Mouse (Mus musculus): ENCODE results near the gene Olfr288. TPM values are rescaled to one million over a fixed set of nuclear protein-coding genes. Genes with fewer than 3 reads are reported as not detected.

Gene Olfr288
- not detected in 2 replicates for total RNA-seq (2015)
- not detected in 2 replicates for total RNA-seq (2017)

DNA sequence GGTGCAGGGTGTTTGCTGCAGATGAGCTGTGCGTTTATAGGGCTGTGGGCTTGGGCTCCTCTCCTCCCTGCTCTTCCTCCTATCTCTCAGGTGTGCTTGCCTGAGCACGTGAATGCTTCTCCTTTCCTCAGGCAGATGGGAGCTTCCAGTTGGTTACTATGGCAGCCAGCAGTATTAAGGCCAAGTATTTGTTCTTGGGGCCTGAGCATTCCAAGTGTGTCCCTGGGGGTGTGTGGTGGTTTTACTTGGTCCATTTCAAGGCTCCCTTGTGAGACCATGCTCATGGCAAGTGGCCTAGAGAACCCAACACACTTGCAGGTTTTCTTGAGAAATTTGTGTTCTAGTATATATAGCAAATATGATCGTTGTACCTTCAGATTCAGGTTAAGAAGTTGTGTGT, at the start of gene Olfr288:
Gene Olfr288 (minus strand): TSS at position 101 of the 400 bp plus-strand sequence.
- no peak for ATAC-seq (ENCODE audit: poor library complexity, severe bottlenecking)

DNA sequence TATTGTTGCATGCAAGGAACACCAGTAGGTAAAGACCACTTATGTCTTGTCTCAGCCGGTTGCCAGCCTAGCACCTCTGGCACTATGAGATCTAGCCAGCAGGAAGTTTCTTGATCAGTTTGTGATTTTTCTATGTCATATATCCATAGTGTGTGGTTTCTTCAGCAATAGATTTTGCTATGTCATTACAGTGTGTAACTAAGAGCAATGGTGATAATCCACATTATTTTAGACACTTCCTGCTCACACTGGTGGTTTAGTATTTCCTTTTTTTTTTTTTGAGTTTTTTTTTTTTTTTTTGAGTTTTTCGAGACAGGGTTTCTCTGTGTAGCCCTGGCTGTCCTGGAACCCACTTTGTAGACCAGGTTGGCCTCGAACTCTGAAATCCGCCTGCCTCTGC, 40.1 kb upstream of the Olfr288 start:
- no peak for ATAC-seq (ENCODE audit: poor library complexity, severe bottlenecking)

- ATAC-seq (ENCODE audit: poor library complexity, severe bottlenecking): no peak
Observed at GRCm38 (mm10) chr15:98234350-98234749, 39.0 kb upstream of the Olfr288 start, which contains the start of gene Olfr286. Olfr286 (minus strand) TSS chr15:98234450.

GRCm38 (mm10) chr15:98226096-98226495, 30.8 kb upstream of the Olfr288 start:
- no peak for ATAC-seq (ENCODE audit: poor library complexity, severe bottlenecking)

DNA sequence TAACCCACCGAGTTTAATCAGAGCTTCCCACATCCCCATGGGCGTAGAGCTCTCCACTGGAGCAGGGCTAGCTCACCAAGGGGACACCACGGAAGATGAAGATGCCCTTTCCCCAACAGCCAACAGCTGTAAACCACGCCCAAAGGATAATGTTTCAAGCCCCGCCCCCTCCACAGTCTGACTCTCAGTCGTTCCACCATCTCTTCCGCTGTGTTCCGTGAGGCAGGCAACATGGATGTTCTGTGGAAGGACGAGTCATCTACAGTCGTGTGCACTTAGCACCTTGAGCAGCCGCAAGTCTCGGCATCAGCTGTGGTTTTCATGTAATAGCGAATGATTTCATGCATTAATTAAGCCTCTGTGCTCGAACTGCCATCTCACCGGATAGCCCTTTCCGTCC, 30.3 kb upstream of the Olfr288 start:
- no peak for ATAC-seq (ENCODE audit: poor library complexity, severe bottlenecking)

DNA sequence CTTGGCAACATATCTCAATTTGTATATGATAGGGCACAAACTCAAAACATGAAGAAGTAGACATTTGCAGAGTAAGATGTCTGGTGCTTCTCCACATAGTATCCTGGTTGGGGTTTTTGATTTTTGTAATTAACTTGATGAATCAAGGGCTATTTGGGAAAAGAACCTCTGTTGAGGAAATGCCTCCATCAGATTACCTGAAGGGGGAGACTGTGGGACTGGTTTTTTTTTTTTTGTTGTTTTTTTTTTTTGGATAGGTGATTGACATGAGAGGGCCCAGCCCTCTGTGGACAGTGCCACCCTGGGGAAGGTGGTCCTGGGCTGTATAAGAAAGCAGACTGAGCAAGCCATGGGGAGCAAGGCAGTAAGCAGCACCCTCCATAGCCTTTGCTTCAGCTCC, 27.0 kb upstream of the Olfr288 start:
- ATAC-seq (ENCODE audit: poor library complexity, severe bottlenecking): no peak

GRCm38 (mm10) chr15:98220877-98221276, 25.5 kb upstream of the Olfr288 start, which contains the start of the genes Gm44579 and Olfr287:
Gm44579 (minus strand) TSS chr15:98220977.
Olfr287 (minus strand) TSS chr15:98221056.
- ATAC-seq (ENCODE audit: poor library complexity, severe bottlenecking): no peak

DNA sequence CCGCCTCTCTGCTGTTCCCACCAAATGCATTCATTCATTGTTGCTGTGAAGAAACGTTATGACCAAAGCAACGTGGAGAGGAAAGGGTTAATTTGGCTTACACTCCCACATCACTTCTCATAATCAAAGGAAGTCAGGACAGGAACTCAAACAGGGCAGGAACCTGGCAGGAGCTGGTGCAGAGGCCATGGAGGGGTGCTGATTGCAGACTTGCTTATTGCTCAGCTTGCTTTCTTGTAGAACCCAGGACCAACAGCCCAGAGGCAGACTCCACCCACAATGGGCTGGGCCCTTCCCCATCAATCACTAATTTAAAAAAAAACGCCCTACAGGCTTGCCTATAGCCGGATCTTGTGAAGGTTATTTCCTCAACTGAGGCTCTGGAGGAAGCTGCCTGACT, 18.8 kb upstream of the Olfr288 start:
- no peak for ATAC-seq (ENCODE audit: poor library complexity, severe bottlenecking)

DNA sequence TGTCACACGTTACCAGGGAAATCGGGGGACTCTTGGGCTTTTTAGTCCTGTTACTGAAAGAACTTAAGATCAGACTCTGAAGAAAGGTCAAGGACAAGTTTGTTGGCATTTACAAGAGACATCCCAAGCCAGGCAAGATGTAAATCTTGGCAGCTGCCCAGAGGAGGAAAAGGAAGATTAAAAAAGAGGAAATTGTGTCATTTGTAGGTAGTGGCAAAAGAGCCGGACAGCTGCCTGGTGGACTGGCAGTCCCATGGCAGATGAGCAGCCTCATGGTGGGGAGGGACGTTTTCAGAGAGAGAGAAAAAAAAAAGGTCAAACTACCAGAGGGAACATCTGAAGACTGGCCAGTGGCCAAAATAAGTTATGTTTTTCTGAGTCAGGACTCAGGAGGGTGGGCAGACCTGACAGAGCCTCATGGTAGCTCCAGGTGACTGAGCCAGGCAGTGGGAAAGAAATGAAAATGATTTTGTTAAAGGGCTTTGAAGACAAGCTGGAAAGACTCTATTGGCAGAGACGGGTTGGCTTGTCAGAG, 18.1 kb upstream of the Olfr288 start:
- no peak for ATAC-seq (ENCODE audit: poor library complexity, severe bottlenecking)

DNA sequence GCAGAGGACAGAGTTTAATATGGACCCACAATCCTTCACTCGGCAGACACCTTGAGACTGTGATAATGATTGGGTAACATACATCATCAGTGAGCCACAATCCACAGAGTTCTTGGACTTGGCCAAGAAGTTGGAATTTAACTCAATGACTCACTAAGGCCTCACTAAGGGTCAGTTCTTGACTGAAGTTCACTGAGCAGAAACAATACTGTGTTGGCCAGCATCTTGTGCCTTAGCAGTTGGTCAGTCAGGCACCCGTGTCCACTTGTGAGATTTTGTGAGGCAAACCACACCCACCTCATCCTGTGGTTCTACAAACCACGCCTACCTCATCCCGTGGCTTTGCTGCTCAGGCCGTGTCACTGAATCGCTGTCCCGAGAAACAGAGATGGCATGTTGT, 14.3 kb upstream of the Olfr288 start:
- ATAC-seq (ENCODE audit: poor library complexity, severe bottlenecking): no peak

DNA sequence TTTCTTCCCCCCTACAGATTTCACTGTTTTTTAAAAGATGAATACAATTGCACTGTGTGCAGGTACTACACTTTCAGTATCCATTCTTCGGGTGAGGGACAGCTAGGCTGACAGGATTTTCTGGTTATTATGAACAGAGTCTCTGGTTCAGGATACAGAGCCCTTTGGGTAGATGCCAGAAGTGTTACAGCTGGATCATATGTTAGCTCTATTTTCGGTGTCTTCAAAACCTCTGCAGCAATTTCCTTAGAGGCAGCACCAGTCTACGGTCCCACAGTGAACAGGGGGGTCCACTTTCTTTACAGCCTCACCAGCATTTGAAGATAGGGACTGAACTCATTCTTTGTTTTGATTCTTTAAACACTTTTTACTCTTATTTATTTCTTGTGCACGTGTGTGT, 10.9 kb downstream of the Olfr288 start:
- no peak for ATAC-seq (ENCODE audit: poor library complexity, severe bottlenecking)

GRCm38 (mm10) chr15:98181856-98182570, 13.3 kb downstream of the Olfr288 start:
- no peak for ATAC-seq (ENCODE audit: poor library complexity, severe bottlenecking)

GRCm38 (mm10) chr15:98181132-98181711, 14.1 kb downstream of the Olfr288 start:
- peak; percentile 99 for ATAC-seq (ENCODE audit: poor library complexity, severe bottlenecking)

DNA sequence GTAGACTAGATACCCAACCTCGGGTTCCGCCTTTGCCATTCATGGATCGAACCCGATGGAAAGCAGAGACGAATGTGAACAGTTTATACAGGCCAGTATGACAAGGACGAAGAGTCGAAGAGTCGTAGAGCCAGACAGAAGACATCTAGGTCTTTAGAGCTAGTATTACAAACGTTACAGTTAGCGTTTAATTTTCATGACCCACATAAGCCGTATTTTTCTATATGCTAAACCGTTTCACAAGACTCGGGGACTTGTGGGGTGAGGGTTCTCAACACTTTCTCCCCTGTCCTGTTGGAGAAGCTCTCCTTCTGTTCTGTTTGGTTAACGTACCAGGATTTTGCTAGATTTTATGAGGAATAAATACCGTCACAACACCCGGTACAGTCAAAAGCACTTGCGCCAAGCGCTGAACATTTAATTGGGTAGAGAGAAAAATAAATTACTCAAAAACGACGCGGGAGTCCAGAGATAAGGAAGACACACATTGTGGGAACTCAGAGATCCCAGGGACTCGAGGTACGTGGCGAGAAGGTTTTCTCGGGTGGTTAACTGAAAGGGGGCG, 14.7 kb downstream of the Olfr288 start:
- ATAC-seq (ENCODE audit: poor library complexity, severe bottlenecking): no peak

GRCm38 (mm10) chr15:98177320-98177719, 18.0 kb downstream of the Olfr288 start:
- ATAC-seq (ENCODE audit: poor library complexity, severe bottlenecking): no peak

GRCm38 (mm10) chr15:98173821-98174220, 21.5 kb downstream of the Olfr288 start:
- ATAC-seq (ENCODE audit: poor library complexity, severe bottlenecking): 0 out of 2 replicates have a peak, but pooled peaks have one; percentile 40

DNA sequence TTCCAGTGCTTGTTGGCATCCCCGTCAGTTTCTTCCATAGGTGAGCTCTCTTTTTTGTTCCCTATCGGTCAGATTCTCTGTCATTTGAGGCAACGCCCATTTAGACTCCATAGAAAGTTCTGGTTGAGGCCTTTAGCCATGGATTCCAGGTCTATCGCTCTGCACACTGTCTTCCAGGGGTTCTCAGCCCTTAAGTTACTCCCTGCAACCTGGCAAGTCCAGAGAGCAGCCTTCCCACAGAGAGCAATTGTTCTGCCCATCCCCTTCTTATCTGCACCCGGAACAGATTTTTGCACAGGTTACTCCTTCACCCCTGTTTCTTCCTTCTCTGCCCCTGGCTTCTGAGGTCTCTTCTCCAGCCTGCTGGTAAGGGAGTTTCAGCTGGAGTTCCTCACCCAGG, 23.2 kb downstream of the Olfr288 start:
- no peak for ATAC-seq (ENCODE audit: poor library complexity, severe bottlenecking)

DNA sequence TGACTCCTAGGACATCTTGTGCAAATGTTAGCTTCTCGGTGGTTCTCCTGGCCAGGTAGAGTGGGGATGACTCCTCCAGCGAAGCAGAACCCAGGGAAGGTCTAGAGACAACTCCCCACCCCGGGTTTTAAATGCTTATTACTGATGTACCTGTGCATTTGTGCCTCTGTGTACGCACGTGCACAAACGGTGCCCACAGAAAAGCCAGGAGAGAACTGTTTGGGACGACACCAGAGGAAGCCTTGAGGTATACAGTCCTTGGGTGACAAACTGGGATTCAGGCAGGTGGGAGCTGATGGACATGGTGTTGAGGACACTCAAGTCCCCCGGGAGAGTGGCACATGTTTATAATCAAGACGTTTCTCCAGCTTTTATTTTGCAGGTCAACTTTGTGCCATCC, 24.4 kb downstream of the Olfr288 start:
- ATAC-seq (ENCODE audit: poor library complexity, severe bottlenecking): no peak

DNA sequence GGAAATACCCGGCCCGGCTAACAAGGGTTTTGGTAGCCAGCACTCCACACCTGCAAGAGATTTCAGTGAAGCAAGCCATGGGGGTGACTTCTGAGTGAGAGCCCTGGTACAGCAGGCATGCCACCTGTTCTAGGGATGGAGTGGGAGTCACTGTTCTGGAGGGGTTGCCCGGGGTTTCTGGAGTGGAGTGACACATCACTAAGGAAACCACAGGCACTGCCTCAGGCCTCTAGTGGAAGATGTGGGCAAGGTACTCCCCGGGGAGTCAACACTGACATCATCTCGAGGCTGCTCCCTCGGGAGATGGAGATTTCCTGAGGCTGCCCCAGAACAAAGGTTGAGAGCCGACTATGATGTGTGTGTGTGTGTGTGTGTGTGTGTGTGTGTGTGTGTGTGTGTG, 25.0 kb downstream of the Olfr288 start:
- ATAC-seq (ENCODE audit: poor library complexity, severe bottlenecking): no peak

- no peak for ATAC-seq (ENCODE audit: poor library complexity, severe bottlenecking)
Observed at GRCm38 (mm10) chr15:98168622-98169004, 26.7 kb downstream of the Olfr288 start.

- peak; percentile 76 for ATAC-seq (ENCODE audit: poor library complexity, severe bottlenecking)
Observed at GRCm38 (mm10) chr15:98167645-98168621, 27.4 kb downstream of the Olfr288 start.
